Mouse (Mus musculus) testis, postnatal 10 days (tissue): ENCODE measurements around the gene Tars.

ENCODE experiments used
- DNase-seq: peaks from one replicate; pipeline ENCODE4 v3.0.0; 2021; ENCODE audit warnings: low spot score

Gene Tars

DNA sequence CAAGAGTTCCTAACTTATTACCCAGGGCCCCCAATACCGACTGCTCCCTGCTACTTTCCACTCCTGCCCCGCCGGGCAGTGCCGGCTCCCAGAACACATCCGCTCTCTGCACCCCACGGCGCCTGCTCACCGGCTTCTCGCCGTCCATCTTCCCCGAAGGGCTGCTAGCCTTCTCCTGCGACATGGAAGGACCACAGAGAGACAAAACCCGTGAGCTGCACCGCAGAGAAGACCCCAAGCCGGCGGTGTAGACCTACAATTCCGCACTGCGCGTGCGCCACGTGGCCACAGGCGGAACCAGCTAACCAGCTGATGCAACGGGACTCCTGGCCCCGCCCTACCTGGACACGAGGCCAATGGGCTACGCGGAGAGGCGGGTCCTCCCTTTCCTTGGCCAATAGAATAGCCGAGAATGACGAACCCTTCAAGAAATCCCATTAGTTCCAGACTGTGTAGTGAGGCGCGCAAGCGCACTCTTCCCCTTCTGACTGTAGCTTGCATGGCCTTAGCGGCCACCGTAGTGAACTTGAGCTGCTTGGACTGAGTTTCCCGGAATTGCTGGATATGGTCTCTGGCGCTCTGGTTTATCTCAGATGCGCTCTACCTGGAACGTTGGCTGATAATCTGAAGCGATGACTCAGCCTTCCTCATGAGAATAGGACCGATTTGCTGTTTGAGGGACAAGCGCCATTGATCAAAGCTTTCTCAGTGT is at the start of gene Tars:
Gene Tars, minus strand, starts transcription at position 310 of the 712 bp plus-strand sequence.
- peak; percentile 97 for DNase-seq

DNA sequence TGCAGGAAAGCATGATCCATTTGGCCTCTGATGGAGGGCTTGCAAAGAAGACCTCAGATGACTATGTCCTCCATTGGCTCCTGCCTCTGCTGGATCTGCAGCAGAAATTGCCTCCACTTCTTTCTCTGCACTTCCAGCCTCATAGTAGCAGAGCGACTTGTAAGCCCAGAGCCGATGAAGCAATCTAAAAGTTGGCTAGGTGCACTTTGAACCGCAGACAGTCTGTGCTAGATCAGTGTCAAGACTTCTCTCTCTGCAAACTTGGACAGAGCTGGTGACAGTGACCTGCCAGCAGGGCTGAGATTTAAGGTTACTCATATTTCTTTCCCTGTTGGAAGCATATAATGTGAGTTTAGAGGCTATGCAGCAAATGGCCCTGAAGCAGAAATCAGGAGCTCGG is 37.9 kb upstream of the Tars start:
- DNase-seq: no peak

DNA sequence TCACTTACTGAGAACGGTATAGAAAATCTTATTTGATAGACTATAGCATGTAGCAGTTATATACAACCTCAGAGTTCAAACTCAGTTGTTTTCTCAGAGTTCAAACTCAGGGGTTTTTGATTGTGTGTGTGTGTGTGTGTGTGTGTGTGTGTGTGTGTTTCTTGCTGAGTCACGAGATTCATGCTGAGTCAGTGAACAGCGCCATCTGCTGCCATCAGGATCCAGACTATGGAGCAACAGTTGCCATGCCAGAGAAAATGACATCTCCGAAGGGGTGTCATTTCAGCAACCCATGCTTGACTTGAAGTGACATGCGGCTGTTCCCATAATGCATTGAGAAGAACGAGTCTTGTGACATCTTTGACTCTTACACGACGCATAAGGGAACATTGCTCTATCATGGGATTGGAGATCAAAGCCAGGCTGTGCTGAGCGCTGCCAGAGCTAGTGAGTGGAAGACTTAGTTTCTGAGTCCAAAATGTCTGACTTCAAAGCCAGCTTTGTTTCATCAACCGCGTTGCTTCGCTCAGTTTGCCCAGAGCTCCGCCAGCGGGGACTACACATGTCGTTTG is 37.3 kb upstream of the Tars start:
- no peak for DNase-seq

DNA sequence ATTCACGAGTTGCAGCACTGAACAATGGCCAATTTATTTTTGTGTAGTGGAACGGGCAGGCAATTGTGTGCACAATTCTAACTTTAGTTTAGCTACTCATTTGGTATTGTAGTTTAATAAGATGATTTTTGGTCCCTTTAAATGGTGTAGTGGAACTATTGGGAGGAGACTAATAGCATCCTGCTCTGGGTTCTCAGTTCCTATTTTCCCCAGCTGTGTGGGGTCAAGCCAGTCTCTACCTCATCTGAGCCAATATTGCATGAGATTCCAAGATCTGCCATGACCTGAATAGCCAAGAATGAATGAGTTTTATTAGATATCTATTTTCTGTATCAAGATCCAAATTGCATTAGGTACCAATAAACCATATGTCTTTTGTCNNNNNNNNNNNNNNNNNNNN is 27.4 kb upstream of the Tars start:
- DNase-seq: no peak

DNA sequence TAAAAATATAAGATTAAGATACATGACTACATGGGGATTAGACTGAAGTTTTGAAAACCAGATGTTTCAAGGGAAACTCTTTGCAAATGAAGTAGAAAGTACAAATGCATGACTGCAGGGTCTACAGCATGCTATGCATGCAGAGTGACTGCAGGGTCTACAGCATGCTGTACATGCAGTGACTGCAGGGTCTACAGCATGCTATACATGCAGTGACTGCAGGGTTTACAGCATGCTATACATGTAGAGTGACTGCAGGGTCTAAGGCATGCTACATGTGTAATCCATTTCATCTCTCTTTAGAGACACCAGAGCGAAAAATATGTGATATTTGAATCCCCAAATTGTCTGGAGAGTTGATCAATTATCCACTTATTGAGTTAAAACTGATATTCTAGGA is 14.0 kb upstream of the Tars start:
- DNase-seq: no peak

DNA sequence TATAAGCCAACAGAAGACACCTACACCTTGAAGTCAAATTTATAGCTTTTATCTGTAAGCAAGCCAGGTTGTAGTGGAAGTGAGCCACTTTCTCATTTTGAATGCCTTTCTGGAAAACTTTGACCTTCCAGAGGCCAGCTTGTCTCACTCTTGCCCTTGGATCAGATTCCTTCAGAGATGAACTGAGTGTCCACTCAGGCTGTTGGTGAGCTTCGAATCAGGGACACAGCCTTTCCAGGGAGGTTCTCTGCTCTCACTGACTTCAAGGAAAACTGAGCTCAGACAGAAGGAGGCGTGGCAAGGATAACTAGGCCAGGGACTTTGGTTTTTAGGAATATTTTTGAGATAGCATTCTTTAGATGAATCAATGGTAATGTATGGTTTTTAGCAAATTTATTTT is 13.1 kb upstream of the Tars start:
- no peak for DNase-seq

DNA sequence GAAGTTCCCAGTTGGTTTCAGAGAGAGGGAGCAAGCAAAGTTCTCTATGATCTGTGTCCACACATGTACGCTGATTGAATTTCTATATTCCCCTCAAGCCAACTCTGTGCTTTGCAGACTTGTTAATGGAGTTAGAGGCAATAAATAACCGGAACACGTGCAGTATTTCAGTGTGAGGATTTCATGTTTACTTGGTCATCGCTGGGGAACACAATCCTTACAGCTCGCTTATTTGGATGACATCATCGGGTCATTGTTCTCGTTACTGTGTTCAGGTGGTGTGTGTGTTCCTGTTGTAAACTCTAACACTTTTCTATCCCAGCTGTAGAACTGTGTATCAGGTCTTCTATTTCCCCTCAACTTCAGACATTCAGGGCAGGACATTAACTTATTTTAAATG is 12.4 kb upstream of the Tars start:
- DNase-seq: no peak

DNA sequence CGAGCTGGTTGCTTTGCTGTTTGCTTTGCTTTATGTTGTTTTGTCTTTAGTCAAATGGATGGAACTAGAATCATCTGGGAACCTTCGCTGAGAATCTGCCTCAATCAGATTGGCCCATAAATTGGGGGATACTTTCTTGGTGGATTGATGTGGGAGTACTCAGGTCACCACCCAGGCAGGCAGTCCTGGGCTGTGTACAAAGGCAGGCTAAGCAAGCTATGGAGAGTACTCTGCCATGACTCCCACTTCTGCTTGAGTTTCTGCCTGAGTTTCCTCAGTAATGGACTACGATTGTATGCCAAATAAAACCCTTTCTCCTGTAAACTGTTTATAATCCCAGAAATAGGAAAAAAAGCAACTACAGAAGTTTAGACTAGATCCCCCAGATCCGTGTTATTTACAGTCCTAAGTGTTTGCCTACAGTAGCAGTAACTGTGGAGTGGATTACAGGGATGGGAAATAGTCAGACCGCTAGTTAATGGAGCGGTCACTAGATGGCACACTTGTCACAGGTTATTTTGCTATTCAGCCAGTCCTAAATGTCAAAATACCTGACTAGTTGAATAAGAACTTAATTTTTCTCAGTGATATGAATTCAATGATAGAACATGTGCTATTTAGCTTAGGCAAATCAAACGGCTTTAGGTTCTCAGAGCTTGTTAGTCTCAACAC is 8.8 kb upstream of the Tars start:
- no peak for DNase-seq

DNA sequence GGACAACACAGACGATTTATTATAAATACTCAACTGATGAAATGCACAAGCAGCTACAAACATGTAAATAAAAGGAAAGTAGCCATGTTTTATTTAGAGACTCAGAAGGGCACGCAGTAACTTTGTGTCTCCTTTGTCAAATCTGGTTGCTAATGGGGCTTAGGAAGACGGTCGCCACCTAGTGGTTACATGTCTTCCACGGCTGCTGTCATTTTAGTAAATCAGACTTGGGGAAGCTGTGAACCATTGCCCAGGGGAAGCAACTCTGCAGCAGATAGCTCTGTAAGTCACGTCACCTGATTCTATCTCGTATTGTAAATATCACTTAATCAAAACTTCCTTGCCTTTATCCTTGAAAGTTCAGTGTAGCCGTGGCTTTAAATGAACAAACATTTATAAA is 7.9 kb upstream of the Tars start:
- peak; percentile 67 for DNase-seq

DNA sequence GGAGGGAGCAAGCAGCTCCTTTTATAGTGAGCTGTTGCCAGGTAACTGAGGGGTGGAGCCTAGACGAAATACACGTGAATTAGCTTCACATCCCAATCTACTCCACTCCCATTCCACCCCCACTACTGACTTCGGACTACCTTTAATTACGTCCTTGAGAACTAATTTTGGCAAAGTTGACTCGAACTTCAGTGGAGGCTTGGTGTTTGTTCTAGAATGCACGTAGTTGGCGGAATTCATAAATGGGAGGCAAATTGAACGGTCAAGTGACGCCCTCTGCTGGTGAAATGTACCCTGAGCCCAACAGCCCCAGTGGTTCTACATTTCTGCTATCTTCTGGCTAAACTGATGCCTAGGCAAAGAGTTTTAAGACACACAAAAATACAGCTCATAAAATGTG is 7.3 kb upstream of the Tars start:
- DNase-seq: peak; percentile 65

DNA sequence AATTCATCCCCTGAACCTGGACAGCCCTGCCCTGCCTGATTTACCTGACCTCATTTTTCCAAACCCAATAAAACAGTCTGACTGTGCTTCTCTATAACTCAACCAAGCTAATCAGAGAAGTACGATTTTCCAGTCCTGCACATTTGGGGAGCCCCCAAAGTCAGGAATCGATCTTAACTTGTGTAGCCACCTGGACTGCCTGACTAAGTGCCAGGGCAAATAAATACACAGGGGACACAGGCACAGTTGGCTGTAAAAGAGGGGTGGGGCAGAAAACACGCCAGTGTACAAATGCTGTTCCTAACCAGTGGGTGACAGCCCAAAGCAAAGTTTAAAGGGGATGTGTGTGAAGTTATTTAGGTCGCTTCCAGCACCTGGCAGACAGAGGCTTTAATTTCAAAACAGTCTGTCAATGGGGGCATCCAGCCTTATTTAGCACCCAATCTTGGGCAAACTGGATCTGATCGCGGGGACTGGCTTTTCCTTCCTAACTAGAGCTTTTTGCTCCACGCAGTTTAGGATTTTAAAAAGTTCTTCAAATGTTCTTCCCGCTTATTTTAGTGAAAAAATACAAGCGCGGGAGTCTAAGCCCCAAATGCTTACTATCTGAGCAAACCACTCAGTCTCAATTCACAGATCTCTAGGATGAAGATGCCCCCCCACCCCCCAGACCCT is 652 bp downstream of the Tars start:
- no peak for DNase-seq

DNA sequence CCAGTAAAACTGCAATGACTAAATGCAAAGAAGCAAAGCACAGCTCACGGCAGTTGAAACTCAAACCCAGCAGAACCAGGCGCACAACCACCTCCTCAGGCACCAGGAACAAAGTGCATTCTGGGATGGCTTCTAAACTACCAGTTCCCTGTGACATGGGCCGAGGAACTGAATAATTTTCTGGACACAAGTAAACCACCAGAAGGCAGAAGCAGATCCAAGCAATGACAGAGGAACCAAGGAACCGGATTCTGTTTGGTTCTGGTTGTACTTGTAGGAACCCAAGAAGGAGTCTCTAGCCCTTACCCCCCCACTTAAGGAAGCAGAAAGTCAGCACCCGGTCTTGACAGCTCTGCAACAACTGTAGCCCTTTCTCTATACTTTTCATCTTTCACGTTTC is 3.0 kb downstream of the Tars start:
- no peak for DNase-seq

DNA sequence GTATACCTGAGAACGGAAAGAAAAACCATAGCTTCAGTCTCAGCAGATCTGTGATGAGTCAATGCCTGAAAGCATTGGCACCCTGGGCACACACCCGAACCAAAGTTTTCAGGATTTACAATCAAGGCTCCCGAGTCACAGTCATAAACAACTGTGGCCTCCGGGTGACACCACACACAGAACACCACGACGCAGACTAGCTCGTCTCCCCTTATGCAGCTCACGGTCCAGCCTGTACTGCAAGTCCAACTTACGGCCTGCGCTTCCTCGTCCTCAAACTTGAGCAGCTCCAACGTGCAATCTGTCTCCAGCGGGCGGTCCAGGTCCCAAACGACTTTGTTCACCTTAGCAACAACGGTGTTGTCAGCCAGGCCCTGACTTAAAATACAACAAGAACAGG is 6.6 kb downstream of the Tars start:
- DNase-seq: no peak

DNA sequence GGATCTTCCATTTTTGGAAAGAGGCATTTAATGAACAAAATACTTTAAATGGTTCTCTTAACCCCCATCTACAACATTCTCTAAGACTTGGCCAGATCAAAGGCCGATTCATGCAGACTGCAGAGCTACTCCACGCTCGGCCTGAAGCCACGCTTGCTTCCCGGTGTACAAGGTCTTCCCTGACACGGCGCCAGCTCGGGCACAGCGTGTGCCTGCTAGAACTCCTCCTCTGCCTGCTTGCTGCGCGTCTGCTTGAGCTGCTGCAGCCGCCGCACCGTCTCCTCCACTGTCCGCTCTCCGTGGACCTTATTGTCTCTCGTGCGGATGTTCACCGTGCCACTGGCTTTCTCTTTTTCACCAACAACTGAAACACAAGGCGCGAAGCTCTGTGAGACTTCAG is 15.7 kb downstream of the Tars start:
- no peak for DNase-seq

DNA sequence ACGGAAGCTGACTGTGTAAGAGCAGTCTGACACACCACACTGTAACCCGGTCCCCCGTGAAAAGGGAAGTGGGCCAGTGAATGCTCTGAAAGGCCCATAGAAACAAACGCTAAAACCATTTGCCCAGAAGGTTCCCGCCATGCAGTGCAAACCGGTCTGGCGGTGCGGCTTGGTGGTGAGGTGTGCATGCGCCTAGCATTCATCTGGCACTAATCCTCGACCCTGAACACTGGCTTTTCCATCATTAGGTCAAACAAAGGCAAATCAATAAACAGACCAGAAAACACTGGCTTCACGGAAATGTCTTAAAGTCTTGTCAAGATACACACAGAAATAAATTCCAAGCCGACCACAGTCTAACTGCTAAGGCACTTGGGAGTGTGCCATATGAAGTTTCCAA is 16.9 kb downstream of the Tars start:
- no peak for DNase-seq

DNA sequence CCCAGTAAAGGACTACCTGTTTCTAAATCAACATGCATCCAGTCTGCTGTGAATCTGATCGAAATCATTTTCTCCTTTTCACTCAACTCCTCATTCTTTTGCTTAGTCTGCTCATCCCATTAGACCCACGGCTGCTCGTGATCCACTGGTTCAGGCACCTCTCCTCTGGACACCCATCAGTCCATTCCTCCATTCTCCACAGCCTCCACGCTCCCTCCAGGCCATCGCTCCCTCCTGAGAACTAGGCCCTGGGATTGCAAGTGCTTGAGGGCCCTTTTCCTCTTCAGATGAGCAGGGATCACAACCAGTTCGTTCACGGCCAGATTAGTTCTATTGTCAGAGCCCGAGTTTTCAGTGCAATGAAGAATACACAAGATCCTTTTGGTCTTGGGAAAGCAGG is 18.8 kb downstream of the Tars start:
- no peak for DNase-seq

DNA sequence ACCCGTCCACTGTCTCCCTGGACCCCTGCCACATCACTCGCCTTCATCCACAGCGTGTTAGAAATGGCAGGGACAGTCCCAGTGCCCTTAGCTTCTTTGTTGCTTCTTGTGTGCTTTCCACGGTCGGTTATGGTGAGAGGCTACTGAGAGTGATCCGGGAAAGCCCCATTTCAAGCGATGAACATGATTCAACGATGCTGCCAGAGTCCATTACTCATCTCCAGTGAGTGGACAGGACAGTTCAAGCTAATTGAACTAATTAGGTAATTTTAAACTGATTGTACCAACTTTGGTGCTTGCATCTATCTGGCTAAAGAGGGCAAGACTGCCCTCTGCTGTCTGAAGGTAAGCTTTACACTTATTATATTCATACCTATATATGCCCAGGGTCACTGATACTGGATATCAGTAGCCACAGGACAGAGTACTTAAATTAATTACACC is 19.4 kb downstream of the Tars start:
- DNase-seq: no peak

DNA sequence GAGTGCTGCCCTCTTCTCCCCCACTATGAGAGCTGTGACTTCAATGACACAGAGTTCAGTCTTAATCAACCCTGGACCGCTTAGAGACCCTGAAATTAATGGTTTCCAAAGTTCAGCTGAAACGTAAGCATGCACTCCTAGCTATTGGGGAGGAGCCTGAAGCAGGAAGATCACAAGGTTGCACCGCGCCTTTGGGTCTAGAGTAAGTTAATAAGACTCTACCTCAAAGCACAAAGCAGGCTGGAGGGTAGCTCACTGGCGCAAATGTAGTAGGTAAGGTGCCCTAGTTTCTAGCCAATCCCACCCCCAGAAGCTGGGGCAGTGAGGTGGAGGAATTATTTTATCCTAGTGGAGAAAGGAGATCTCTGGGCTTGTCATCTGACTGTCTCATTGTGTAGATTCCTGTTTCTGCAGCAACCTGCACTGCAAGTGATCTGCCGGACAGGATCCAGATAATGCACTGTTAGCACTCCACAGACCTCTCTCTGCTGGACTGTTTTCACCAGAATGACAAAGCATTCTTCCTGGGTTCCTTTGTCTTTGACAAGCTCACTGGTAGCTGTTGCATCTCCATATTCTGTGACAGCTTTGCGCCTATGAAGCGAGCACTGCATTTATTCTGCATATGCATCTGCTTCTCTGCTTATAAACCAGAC is 19.9 kb downstream of the Tars start:
- no peak for DNase-seq

DNA sequence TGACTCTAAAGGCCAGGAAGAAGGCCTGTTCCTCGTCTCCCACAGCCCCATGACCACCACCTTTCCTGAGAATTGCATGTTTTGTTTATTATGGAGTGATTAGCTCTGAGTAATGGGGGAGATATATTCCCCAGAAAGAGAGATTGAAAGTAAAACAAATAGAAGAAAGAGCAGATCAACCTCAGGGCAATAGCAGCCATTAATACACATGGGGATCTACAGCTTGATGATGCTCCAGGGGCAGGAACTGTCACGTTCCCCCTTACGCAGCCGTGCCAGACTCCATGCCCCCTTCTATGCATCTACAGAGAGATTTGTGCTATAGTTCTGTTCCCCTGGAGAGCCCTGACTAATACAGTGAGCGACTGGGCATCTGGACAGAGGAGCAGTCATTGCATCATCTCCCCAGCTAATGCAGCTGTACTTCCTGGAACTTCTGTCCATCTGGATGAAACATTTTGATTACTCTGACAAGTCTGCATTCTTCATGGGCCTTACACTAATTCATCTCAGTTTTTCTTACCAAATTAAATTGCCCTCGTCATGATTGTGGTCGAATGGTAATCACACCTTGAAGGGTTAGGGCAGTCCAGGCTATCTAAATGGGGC is 28.9 kb downstream of the Tars start:
- no peak for DNase-seq

DNA sequence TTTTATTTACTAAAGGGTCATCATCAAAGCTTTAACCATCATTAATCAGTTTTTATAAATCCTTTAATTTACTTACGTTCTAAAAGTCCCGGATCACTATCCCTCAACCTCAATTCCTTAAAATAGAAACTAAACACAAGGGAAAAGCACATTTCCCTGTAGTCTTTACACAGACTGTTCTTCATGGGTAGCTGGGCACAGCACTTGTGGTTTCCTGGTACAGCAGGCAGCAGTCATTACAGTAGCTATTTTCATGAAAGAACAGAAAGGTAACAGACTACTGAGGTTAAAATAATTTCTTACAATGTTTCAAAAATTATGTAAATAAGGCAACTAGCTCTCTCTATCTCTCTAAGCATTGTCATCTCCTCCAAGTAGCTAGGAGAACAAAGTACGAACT is 29.9 kb downstream of the Tars start:
- DNase-seq: no peak

DNA sequence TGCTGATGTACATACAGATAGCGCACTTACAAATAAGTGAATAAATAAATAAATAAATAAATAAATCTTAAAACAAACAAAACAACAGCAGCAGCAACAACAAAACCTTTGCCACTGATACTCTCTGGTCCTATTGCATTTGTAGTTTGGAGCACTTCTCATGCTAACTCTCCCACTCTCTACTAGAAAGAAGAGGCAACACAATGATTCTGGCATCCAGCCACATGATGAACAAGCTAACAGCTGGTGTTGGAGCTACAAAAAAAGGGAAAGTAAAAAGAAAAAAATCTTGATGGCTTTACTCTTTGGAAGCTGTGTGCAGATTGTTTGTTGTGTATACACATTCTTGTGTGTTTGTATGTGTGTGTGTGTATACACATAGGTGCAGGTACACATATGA is 34.7 kb downstream of the Tars start:
- DNase-seq: no peak

DNA sequence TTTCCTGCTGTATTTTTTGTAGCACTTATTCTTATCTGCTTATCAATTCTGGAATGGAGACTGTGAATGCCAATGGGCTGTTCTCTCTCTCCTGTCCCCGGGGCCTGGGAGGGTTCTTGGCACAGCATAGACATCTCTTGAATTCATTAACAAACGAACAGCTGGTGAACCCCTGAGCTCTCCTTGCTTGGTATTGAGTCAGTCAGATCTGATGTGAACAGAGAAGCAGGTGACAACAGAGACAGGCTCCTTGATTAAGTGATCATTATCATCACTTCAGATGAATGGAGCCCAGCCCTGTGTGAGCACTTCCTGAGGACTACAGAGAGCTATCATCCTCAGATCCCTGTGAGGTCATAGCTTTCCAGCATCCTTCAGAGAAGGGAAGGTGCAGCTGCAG is 35.4 kb downstream of the Tars start:
- no peak for DNase-seq
